Mouse (Mus musculus) R1 (cell line): ENCODE results near the gene Ldlr.
"Not testable (repeated sequence)": the region's sequence is repeated elsewhere in the genome, so short reads cannot be mapped to it uniquely, and the experiment has no call there.

ENCODE experiments used
- DNase-seq: peaks from one replicate; pipeline ENCODE4 v3.0.0-alpha.2; 2018; ENCODE audit warnings: low read depth, low spot score

Ldlr gene

GRCm38 (mm10) chr9:21754516-21755321, 31.4 kb downstream of the Ldlr start:
- no peak for DNase-seq

DNA sequence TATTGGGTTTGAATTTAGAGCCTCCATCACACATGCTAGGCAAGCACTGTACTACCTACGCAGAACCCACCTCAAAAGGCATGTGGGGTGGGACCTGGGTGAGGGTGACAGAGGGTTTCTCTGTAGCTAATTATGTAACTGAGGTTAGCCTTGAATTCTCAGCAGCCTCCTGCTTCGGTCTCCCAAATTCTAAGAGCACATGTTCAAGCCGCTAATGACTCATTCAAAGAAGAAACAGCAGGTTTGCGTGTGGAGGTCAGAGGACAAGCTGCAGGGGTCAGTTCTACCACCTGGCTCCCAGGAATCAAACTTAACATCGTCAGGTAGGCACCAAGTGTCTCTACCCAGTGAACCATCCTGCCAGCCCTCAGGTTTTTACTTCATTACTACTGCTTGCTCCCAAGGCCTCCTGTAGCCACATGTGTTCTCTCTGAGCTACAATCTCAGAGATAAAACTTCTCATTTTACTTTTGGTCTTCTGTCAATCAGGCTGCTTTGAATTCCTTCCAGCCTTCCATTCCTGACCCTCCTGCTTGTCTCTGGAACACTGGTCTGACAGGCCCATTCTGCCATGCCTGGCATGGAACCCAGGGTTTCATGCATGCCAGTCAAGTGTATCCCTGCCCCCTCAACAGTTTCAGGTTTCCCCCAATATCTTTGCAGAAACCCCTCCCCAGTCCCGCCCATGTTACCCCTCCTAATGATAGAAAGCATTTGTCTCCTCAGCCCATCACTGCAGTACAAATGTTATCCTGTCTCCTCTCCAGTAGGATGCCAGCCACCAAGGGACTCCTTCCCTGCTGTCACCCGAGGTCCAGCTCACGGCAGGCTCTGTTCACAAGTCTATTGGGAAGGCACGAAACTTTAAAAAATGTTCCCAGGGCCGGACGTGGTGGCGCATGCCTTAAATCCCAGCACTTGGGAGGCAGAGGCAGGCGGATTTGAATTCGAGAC, 35.6 kb downstream of the Ldlr start:
- no peak for DNase-seq

DNA sequence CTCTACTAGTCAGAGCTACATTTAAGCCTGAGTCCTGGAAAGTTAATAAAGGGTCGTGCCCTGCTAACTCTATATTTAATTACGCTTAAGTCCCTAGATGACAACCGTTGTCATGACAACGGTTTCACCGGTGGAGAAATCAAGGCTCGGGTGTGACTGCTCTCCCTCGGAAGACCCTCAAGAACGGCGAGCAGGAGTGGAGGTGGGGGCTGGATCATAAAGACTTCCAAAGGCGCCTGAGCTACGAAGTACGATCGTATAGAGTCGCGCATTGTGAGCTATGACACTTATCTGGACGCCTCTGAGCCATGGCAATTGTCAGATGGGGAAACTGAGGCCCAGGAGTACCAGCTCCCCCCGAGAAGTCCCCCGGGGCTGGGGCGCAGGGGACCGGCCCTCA, 36.4 kb downstream of the Ldlr start:
- DNase-seq = peak; percentile 52

DNA sequence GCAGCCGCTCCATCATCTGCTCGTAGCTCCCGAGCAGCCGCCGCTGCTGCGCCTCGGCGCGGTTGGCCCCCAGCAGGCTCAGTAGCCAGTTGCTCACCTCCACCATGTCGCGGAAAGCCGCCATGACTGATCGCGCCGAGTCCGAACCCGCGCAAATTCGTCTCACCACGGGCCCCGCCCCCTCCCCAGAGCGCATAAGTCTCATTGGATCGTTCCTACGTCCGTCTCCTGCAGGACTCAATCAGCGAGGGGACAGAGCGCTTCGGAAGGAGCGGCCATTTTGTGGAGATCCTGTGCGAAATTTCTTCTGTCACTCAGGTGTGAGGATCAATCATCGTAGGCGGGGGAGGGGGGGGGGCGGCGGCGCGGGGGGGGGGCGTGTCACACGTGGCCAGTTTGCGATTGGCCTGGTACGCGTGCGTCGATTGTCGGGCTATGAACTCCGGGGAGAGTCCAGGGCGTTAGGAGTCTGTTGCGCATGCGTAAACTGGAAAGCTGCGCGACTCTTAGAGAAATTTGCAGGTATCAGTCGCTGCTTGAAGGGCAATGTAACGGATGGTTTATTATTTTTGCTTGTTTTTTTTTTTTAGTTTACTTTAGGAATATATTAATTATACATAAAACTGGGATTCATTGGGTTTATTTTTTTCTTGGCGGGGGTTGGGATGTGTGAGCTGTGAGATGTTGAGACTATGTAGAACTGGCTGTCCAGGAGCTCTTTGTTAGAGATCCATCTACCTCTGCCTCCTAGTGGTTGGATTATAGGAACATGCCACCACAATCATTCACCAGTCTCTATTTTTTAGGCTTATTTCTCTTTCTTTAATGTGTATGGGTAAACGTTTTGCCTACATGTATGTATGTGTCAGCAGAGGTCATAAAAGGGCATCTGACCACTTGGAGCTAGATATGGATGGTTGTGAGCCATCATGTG, 37.1 kb downstream of the Ldlr start, which contains the start of gene Spc24:
Gene Spc24, minus strand, starts transcription at position 149 of the 934 bp plus-strand sequence.
- peak; percentile 100 for DNase-seq

GRCm38 (mm10) chr9:21762135-21762534, 38.9 kb downstream of the Ldlr start:
- DNase-seq = peak; percentile 76

GRCm38 (mm10) chr9:21764084-21764999, 41.1 kb downstream of the Ldlr start:
- no peak for DNase-seq

DNA sequence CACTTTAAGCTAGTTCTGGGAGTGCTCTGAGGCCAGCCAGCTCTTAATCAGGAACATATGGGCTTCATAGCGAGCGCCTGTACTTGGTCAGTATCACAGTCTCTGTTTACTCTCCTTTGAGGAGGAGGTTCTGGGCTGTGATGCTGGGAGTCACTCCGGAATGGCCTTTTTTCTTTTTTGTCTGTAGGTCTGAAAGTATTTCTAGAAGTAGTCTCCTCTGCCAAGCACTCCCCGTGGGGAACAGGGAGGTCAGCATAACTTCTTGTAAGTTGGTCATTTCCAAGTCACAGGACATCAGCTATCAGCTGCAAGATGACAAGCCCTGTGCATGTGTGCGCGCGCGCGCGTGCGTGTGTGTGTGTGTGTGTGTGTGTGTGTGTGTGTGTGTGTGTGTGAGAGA, 44.6 kb downstream of the Ldlr start:
- DNase-seq = peak; percentile 43

DNA sequence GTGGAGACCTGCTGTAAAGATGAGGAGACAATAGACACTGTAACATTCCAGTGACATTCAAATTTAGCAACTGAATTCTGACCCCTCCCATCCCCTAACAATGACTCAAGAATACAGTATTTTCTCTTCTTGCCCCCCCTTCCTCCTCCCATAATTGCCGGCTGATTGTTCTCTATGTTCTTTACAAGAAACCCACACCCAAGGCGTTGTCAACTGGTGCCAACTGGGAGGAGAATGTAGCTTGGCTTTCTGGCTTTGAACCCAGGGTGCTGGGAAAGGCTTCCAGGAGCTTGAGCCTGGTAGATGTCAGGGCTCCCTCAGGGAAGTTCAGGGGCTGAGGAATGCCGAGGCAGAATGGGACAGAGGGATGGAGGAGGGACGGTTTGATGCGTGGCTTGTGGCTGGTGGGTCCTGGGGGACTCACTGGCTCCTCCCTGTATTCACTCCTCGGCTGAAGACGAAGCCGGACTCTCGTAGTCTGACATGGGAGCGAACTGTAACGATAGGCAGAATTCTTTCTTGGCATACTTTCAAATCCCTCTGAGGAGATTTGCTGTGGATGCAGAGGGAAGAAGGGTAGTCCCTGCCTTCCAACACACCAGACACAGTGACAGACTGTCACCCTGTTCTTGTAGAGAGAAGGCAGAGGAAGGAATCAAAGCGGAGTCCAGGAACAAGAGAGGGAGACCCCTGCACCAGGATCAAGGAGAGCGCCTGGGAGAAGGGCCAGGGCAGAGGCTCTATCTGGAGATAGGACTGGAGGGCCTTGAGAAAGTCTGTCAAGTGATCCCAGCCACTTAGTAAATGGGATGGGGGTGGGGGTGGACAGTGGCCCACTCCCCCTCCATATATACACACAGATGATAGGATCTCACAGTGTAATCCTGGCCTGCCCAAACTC, 45.5 kb downstream of the Ldlr start:
- peak; percentile 97 for DNase-seq

GRCm38 (mm10) chr9:21769558-21770183, 46.4 kb downstream of the Ldlr start:
- no peak for DNase-seq

DNA sequence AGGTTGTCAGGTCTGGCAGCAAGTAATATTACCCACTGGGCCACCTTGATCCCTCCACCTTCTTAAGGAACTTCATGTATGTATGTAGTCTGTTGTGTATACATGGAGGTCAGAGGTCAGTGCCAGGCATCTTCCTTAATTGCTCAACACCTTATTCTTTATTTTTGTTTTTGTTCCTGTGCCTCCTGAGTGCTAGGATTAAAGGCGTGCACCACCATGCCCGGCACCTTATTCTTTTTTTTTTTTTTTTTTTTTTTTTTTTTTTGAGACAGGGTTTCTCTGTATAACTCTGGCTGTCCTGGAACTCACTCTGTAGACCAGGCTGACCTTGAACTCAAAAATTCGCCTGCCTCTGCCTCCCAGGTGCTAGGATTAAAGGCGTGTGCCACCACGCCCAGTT, 50.1 kb downstream of the Ldlr start:
- not testable (repeated sequence) for DNase-seq

DNA sequence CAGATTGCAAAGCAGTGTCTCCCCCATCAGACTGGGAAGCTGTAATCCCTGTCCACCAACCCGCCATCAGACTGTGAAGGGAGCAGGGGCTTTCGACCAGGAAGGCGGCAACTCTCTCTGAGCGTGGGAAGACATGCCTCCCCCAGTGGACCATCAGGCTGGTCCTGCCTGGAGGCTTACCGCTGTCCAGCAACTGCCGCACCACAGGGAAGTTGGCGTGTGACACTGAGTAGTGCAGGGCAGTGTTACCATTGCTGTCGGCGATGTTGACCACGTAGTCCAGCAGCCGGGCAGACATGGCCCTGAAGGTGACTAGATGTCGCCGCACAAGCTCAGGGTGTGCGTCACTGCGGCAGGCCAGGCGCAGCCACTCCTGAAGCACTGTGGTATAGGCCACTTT, 51.1 kb downstream of the Ldlr start:
- no peak for DNase-seq

DNA sequence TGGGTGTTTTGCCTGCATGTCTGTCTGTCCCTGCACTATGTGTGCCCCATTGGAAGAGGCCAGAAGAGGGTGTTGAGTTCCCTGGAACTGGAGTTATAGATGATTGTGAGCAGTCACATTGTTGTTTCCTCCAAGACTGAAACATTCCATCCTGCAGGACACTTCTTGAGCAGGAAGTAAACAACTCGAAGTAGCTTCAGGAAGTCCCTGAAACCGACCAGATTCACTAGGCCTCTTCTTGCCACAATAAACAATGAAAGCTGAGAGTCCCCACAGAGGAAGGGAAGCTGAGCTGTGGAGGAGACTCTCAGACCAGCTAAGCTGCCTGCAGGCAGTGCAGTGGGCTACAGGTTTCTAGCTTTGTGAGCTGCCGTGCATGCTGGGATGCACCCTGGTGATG, 54.4 kb downstream of the Ldlr start:
- DNase-seq = peak; percentile 80

- peak; percentile 61 for DNase-seq
Measured at GRCm38 (mm10) chr9:21781657-21782468, 58.6 kb downstream of the Ldlr start.

DNA sequence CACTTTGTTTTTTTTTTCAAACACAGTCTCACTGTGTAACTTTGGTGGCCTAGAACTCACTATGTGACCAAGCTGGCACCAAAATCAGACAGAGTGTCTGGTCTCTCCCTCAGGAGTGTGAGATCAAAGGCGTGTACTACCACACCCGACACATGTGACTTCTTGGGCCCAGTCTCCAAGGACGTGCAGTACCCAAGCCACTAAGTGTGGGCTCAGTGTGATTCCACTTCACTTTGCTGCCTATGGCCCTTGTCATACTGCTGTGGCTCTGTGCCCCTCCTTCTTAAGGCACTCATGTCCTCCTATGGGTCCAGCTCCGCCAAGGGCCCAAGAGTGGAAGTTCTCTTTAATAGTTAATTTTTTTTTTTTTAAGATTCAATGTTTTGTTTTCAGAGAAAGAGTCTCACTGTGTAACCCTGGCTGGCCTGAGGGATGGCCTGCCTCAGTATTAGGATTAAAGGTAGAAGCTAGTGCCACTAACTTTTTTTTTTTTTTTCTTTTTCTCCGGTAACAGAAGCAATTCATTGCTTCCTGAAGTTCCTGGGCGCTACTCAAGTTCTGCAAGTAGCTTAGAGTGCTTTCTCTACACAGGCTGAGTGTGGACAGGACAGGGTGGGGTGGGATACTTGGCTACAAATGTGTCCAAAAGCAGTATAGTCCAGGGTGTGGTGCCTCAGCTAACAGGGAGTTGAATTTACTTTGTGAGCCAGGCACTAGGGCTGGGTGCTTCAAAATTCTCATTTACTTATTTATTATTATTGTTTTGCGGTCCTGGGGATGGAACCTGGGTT, 61.4 kb downstream of the Ldlr start:
- DNase-seq = no peak

GRCm38 (mm10) chr9:21786309-21786708, 63.0 kb downstream of the Ldlr start:
- DNase-seq = not testable (repeated sequence)

DNA sequence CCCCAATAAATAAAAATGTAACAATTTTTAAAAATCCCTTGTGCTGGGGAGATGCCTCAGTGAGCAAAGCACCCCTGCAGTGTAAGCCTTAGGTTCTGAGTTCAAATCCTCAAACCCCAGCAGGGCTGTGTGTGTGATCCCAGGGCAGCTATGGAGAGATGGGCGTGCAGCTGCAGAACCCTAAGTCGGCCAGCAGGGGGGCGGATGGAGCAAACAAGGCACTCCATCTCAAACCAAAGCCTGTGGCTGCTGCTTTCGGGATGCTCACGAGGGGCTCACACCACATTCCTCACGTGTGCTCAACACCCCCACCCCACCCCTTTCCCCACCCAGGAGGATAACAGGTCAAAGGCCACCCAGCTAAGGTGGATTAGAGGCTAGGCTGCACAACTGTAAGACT, 63.6 kb downstream of the Ldlr start:
- peak; percentile 96 for DNase-seq

DNA sequence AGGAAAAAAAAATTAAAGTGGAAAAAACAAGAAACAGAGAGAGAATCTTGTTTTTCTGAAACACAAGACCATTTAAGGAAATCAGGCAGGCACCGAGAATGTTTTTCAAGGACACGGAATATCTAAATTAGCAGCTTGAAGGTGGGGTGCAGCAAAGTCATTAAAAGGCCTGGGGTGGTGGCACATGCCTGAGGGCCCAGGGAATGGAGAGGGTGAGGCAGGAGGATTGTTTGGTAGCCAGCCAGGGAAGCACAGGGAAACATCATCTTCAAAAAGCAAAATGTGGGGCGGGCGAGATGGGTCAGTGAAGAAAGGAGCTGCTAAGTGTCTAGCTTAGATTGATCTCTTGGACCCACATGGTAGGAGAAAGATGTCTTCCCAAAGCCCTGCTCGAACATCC, 64.4 kb downstream of the Ldlr start:
- peak; percentile 38 for DNase-seq
